Mouse (Mus musculus) liver, postnatal 0 days (tissue): Measurements from ENCODE around the gene Epm2aip1. TPM values are rescaled to one million over a fixed set of nuclear protein-coding genes. Genes with fewer than 3 reads are reported as not detected.
A peak's percentile ranks its signal among the peaks of the same experiment; 100 is the strongest.

Source experiments
- ATAC-seq: fragments of 200-750 bp; cut with Nextera tagmentation; 2 replicates; pipeline ENCODE4 v1.8.0; 2017; ENCODE audit warnings: mild to moderate bottlenecking, moderate library complexity
- DNase-seq: peaks from one replicate; pipeline ENCODE4 v3.0.0-alpha.2; 2016
- H3K27ac ChIP-seq: fragments of 300-500 bp; sonication (generic); 2 replicates; pipeline ENCODE4 v1.5.1; 2014; ENCODE audit warnings: antibody characterized with exemption, moderate library complexity, mild to moderate bottlenecking, low read depth
- H3K27me3 ChIP-seq: fragments of 300-500 bp; sonication (generic); 2 replicates; pipeline ENCODE4 v1.6.1; 2014; ENCODE audit warnings: low read length, control low read depth, mixed read lengths; ENCODE audit not compliant: insufficient read depth
- H3K36me3 ChIP-seq: fragments of 300-500 bp; sonication (generic); replicated peaks from 2 replicates; pipeline ENCODE4 v1.6.1; 2014; ENCODE audit warnings: mild to moderate bottlenecking, control low read depth, low read length, moderate library complexity, mixed read lengths; ENCODE audit not compliant: insufficient read depth
- H3K4me1 ChIP-seq: fragments of 300-500 bp; sonication (generic); 2 replicates; pipeline ENCODE4 v1.6.1; 2014; ENCODE audit warnings: antibody characterized with exemption, mild to moderate bottlenecking, control low read depth; ENCODE audit not compliant: insufficient read depth
- H3K4me2 ChIP-seq: fragments of 300-500 bp; sonication (generic); 2 replicates; pipeline ENCODE4 v1.6.1; 2014; ENCODE audit warnings: low read depth, mild to moderate bottlenecking, low read length, moderate library complexity, mixed read lengths
- H3K4me3 ChIP-seq: fragments of 300-500 bp; sonication (generic); 2 replicates; pipeline ENCODE4 v1.5.1; 2014; ENCODE audit warnings: low read depth, low read length
- H3K9ac ChIP-seq: fragments of 300-500 bp; sonication (generic); replicated peaks from 2 replicates; pipeline ENCODE4 v1.6.1; 2014; ENCODE audit warnings: mild to moderate bottlenecking, moderate library complexity
- H3K9me3 ChIP-seq: fragments of 300-500 bp; sonication (generic); 2 replicates; pipeline ENCODE4 v1.6.1; 2016; ENCODE audit warnings: mild to moderate bottlenecking, control low read depth, low read length, mixed read lengths
- CTCF ChIP-seq: sonication (generic); IDR thresholded peaks from 2 replicates; pipeline ENCODE4 v1.5.1; 2016; ENCODE audit warnings: antibody characterized with exemption, low read depth
- EP300 ChIP-seq: IDR thresholded peaks from 2 replicates; pipeline ENCODE4 v1.6.1; 2016; ENCODE audit warnings: antibody characterized with exemption, low read depth, mild to moderate bottlenecking
- WGBS: fragments of 180-500 bp; shearing (Covaris S2); extraction: QIAGEN DNeasy Blood & Tissue Kit; methylation state at CpG from one replicate; pipeline ENCODE4 v1.1.7; 2014; ENCODE audit not compliant: insufficient replicate concordance; 5-methylcytosine and 5-hydroxymethylcytosine counted together
- polyA plus RNA-seq: library from polyadenylated mRNA; unstranded; fragments of >200 nt; fragmentation: Nextera tagmentation; extraction: Ambion mirVana; gene quantifications from 2 replicates; pipeline ENCODE4 v1.2.1, GENCODE M21; 2015

Gene Epm2aip1
- polyA plus RNA-seq, 1 experiment from 2014 or later: 5.2 TPM

GRCm38 (mm10) chr9:111275156-111275555, 3.4 kb downstream of the Epm2aip1 start:
- Histone ChIP-seq H3K27me3 (no peaks in the 10 kb centered on the region), H3K9me3 (no peaks in the 10 kb centered on the region), H3K4me3 (peak overlapping the region; percentile 79), H3K27ac (no peak overlapping the region), H3K36me3 (peaks cover 38% of the 10 kb centered on the region), H3K9ac (0 out of 2 replicates have a peak overlapping the region, but pooled peaks have one; percentile 39), H3K4me1 (peaks cover 31% of the 10 kb centered on the region), H3K4me2 (peak overlapping the region; percentile 82)
- no peak for TF ChIP-seq EP300
- no peak for TF ChIP-seq CTCF
- 26% methylated on average over 1 of the region's 1 CpGs for WGBS
- DNase-seq (peak; percentile 18), ATAC-seq (no peak)

DNA sequence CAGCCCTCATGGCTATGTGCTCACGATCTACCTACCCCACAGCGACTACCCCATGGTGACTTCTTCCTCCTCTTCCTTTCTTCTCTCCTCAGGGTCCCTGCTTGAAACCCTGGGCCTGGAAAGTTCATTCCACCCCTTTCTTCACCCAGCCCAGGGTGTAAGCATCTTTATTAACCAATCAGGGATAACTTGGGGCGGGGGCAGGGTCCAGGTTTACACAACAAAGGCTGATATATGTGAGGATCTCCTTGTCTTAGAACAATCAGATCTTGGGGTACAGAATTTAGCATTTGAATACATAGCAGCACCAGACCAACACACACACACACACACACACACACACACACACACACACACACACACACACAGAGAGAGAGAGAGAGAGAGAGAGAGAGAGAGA, 13.3 kb downstream of the Epm2aip1 start:
- Histone ChIP-seq H3K4me1 (peaks cover 5% of the 10 kb centered on the region), H3K27me3 (no peaks in the 10 kb centered on the region), H3K9ac (no peak overlapping the region), H3K27ac (no peak overlapping the region), H3K9me3 (no peaks in the 10 kb centered on the region), H3K4me3 (no peak overlapping the region), H3K4me2 (no peak overlapping the region), H3K36me3 (no peaks in the 10 kb centered on the region)
- TF ChIP-seq CTCF (no peak), EP300 (no peak)
- DNase-seq (no peak), ATAC-seq (no peak)
- WGBS: 56% methylated on average over 3 of the region's 3 CpGs

DNA sequence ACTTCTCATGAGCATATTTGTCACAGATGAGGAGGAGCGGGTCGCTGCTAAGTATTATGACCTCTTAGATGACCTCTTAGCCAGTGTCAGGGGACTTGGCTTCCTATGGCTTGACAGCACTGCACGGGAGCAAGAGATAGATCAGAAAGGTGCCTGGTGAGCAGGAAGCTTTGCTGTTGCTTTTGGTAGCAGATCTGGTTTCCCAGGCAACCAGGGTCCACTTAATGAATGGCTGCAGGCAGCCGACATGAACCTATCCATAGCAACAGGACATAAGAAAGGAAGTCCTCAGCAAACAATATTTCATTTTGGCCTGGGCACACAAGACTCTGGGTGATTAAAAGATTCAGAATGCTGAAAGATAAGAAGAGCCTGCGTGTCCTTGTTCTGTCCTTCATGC, 13.9 kb downstream of the Epm2aip1 start:
- H3K4me1 ChIP-seq: peaks cover 5% of the 10 kb centered on the region
- no peaks in the 10 kb centered on the region for H3K9me3 ChIP-seq
- ATAC-seq: no peak
- no peaks in the 10 kb centered on the region for H3K27me3 ChIP-seq
- H3K9ac ChIP-seq: no peak overlapping the region
- 34% methylated on average over 5 of the region's 5 CpGs for WGBS
- H3K4me3 ChIP-seq: no peak overlapping the region
- DNase-seq: no peak
- H3K27ac ChIP-seq: no peak overlapping the region
- TF ChIP-seq EP300: no peak
- no peak for TF ChIP-seq CTCF
- H3K4me2 ChIP-seq: no peak overlapping the region
- H3K36me3 ChIP-seq: no peaks in the 10 kb centered on the region

- whole genome bisulfite sequencing: 72% methylated on average over 2 of the region's 2 CpGs
- no peak overlapping the region for H3K4me3 ChIP-seq
- H3K27me3 ChIP-seq: no peaks in the 10 kb centered on the region
- DNase-seq: no peak
- no peaks in the 10 kb centered on the region for H3K9me3 ChIP-seq
- H3K4me1 ChIP-seq: peaks cover 5% of the 10 kb centered on the region
- no peak overlapping the region for H3K4me2 ChIP-seq
- no peak overlapping the region for H3K27ac ChIP-seq
- ATAC-seq: no peak
- no peak overlapping the region for H3K9ac ChIP-seq
- TF ChIP-seq CTCF (0 out of 2 replicates have a peak, but pooled peaks have one; percentile 7), EP300 (no peak)
- no peaks in the 10 kb centered on the region for H3K36me3 ChIP-seq
Observed at GRCm38 (mm10) chr9:111286468-111286867, 14.7 kb downstream of the Epm2aip1 start.

DNA sequence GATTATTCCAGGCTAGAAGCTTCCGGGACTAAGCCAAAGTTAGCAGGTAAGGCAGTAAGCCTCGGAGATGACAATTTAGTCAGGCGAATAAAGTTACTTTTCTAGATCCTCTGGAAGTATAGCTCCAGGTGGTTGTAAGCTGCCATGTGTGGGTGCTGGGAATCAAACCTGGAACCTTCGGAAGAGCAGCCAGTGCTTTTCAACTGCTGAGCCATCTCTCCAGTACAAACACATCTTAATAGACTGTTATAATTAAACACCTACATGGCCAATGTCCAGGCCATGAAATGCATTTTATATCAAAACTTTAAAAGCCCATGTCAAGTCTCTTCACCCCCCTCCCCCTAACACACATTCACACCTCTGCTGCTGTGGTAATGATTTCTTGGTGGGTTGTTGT, 16.2 kb downstream of the Epm2aip1 start:
- DNase-seq: no peak
- WGBS: 83% methylated on average over 4 of the region's 4 CpGs
- TF ChIP-seq EP300 (no peak), CTCF (no peak)
- no peaks in the 10 kb centered on the region for H3K36me3 ChIP-seq
- H3K27ac ChIP-seq: no peak overlapping the region
- H3K4me2 ChIP-seq: no peak overlapping the region
- H3K9me3 ChIP-seq: no peaks in the 10 kb centered on the region
- H3K4me3 ChIP-seq: no peak overlapping the region
- no peak for ATAC-seq
- H3K27me3 ChIP-seq: no peaks in the 10 kb centered on the region
- H3K9ac ChIP-seq: no peak overlapping the region
- H3K4me1 ChIP-seq: peaks cover 5% of the 10 kb centered on the region

GRCm38 (mm10) chr9:111289294-111289831, 17.6 kb downstream of the Epm2aip1 start:
- Histone ChIP-seq H3K4me2 (peak overlapping the region; percentile 60), H3K4me3 (peak overlapping the region; percentile 9; the same call in 1 of the 2 replicates), H3K27me3 (no peaks in the 10 kb centered on the region), H3K9ac (0 out of 2 replicates have a peak overlapping the region, but pooled peaks have one; percentile 36), H3K27ac (peak overlapping the region; percentile 82), H3K36me3 (no peaks in the 10 kb centered on the region), H3K9me3 (no peaks in the 10 kb centered on the region), H3K4me1 (peaks cover 5% of the 10 kb centered on the region)
- 50% methylated on average over 9 of the region's 9 CpGs for WGBS
- ATAC-seq (peak; percentile 89), DNase-seq (peak; percentile 65)
- TF ChIP-seq EP300 (no peak), CTCF (no peak)
